Mouse (Mus musculus): Measurements from ENCODE around the gene Alox5.

Gene Alox5

GRCm38 (mm10) chr6:116417518-116418315 lies 43.3 kb downstream of the Alox5 start:
- no peak for DNase-seq (ENCODE audit: low spot score in 2 of 2)

- no peak for DNase-seq (ENCODE audit: low spot score in 2 of 2)
These were observed 44.9 kb downstream of the Alox5 start for GRCm38 (mm10) chr6:116416000-116416552.

- no peak for DNase-seq (ENCODE audit: low spot score in 2 of 2)
These were observed 45.8 kb downstream of the Alox5 start for GRCm38 (mm10) chr6:116415126-116415676.

GRCm38 (mm10) chr6:116412546-116413325 lies 48.2 kb downstream of the Alox5 start:
- no peak for DNase-seq (ENCODE audit: low spot score in 2 of 2)

- peak in 1 of 2 experiments; percentile 54 for DNase-seq (ENCODE audit: low spot score in 2 of 2)
These were observed 49.3 kb downstream of the Alox5 start for GRCm38 (mm10) chr6:116411716-116412115.

- DNase-seq (ENCODE audit: low spot score in 2 of 2): peak in 1 of 2 experiments; percentile 55
These were observed 50.5 kb downstream of the Alox5 start for GRCm38 (mm10) chr6:116410436-116410835.

- no peak for DNase-seq (ENCODE audit: low spot score in 2 of 2)
These were observed 52.9 kb downstream of the Alox5 start for GRCm38 (mm10) chr6:116407956-116408657.

- DNase-seq (ENCODE audit: low spot score in 2 of 2): no peak
These were observed 53.8 kb downstream of the Alox5 start for GRCm38 (mm10) chr6:116407216-116407615.

GRCm38 (mm10) chr6:116406680-116407079 lies 54.3 kb downstream of the Alox5 start:
- no peak for DNase-seq (ENCODE audit: low spot score in 2 of 2)

- no peak for DNase-seq (ENCODE audit: low spot score in 2 of 2)
These were observed 54.8 kb downstream of the Alox5 start for GRCm38 (mm10) chr6:116406152-116406551.

- DNase-seq (ENCODE audit: low spot score in 2 of 2): no peak
These were observed 55.3 kb downstream of the Alox5 start for GRCm38 (mm10) chr6:116405715-116406114.

GRCm38 (mm10) chr6:116405243-116405642 lies 55.7 kb downstream of the Alox5 start:
- DNase-seq (ENCODE audit: low spot score in 2 of 2): no peak

GRCm38 (mm10) chr6:116402426-116402825 lies 58.6 kb downstream of the Alox5 start:
- DNase-seq (ENCODE audit: low spot score in 2 of 2): no peak

- DNase-seq (ENCODE audit: low spot score in 2 of 2): no peak
These were observed 59.1 kb downstream of the Alox5 start for GRCm38 (mm10) chr6:116401746-116402423.

GRCm38 (mm10) chr6:116398136-116398535 lies 62.8 kb downstream of the Alox5 start:
- DNase-seq (ENCODE audit: low spot score in 2 of 2): no peak

GRCm38 (mm10) chr6:116397621-116398020 lies 63.4 kb downstream of the Alox5 start:
- no peak for DNase-seq (ENCODE audit: low spot score in 2 of 2)

GRCm38 (mm10) chr6:116394916-116395648 lies 65.9 kb downstream of the Alox5 start:
- no peak for DNase-seq (ENCODE audit: low spot score in 2 of 2)

GRCm38 (mm10) chr6:116389481-116389880 lies 71.5 kb downstream of the Alox5 start:
- no peak for DNase-seq (ENCODE audit: low spot score in 2 of 2)

GRCm38 (mm10) chr6:116388068-116388467 lies 72.9 kb downstream of the Alox5 start:
- DNase-seq (ENCODE audit: low spot score in 2 of 2): no peak

- no peak for DNase-seq (ENCODE audit: low spot score in 2 of 2)
These were observed 74.5 kb downstream of the Alox5 start for GRCm38 (mm10) chr6:116386506-116386905.

Data from spleen, postnatal 4 days (tissue).